Mouse (Mus musculus) spleen, adult 18-20 months (tissue): ENCODE results near the gene Pnisr.

Experiments
- DNase-seq, 2 experiments: peaks; one replicate each; pipeline ENCODE4 v3.0.0; 2022; ENCODE audit warnings: mixed read lengths in 2 of 2

The Pnisr gene

DNA sequence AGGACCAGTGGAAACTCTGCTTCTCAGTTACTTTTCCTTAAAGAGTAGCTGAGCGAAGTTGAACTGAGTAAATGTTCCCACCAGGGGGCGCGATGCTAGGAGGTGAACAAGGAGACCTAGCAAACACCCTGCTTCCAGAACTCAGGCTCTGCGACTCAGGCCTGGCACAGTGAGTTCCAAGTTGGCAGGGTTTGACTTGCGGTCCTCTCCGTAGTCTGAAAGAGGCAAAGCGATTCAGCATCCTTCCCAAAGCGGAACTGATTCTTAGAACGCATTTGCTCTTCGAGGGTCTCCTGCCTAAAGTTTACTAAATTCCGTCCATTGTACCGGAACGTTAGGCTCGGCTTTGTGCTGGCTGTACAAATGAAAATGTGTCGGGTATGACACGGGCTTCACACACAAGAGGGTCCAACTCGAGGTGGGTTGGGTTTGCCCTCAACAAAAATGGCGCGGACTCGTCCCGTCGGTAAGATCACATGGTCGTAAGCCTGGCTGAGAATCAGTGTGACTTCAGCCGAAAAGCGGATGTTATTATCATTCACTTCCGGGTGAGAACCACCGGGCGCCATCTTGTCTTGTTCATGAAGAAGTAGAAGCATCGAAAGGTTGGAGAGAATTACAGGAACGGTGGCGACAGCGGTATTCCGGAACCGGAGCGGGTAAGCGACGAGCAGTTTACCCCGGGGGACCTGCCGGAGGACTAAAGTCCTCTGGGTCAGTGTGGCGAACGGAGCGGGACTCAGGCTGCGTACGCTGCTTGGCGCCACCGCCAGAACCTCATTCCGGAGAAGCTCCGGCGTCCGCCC, at the start of gene Pnisr:
Gene Pnisr (plus strand): TSS at position 103 of the 806 bp plus-strand sequence.
- DNase-seq = peak; percentile 81 to 91

DNA sequence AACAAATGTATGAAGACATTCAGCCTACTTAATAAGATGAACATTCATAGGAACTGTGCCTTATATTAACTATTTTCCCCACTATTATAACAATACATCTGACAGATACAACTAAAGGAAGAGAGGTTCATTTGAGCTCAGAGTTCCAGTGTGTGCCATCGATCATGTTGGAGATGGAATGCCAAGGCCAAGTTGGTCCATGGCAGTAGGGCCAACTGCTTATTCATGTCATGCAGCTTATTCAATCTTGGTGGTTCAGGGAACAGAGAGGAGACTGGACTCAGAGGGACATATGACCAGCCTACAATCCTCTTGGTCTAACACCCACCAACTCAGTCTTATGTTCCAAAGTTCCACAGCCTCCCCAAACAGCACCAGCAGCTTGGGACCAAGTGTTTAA, 46.4 kb upstream of the Pnisr start:
- DNase-seq = no peak

DNA sequence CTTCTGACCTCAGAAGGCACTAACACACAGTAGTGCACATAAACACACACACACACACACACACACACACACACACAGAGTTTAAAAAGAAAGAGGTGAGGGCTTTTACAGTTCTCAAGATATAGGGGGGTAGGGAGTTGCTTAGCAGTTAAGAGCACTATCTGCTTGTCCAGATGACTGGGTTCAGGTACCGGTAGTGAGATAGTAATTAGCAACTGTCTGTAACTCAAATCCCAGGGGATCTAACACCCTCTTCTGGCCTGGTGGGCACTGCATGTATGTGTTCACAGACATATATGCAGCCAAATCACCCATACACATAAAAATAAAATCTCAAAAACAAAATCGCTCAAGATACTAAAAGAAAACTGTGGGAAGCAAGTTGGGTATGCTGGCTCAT, 45.8 kb upstream of the Pnisr start:
- no peak for DNase-seq

DNA sequence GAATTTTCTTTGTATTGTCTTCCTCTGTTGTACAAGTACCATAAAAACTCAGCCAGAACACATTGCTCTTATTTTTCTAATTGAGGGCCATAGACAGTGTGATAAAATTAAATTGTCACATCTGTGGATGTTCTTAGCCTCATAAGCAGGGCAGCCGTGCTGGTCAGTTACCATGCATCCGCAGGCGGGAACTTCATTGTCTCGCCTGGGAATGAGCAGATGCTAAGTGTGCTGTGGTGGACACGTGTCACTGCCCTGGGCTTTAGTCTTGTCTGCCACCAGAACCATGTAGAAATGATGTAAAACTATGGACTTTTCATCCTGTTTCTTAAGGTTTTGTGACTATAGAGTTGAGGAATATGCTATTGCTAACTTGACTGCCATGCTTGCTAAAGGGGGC, 40.2 kb upstream of the Pnisr start:
- no peak for DNase-seq

DNA sequence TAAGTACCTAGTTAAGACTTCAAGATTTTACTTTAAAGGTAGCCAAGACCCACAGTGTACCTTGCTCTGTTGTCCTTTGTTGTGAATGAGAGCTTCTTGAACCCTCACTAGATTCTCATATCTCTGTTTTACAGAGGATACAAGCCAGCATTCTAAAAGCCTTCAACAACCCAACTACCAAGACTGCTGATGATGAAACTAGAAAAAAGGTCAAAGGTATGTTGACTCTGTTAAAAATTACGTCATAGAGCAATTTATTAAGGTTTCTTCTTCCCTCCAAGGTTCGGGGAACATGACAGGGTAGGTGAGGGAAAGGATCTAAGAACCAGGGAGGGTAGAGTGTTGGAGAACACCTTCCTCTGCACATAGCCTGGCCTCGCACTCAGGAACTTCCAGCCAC, 36.8 kb upstream of the Pnisr start:
- no peak for DNase-seq

DNA sequence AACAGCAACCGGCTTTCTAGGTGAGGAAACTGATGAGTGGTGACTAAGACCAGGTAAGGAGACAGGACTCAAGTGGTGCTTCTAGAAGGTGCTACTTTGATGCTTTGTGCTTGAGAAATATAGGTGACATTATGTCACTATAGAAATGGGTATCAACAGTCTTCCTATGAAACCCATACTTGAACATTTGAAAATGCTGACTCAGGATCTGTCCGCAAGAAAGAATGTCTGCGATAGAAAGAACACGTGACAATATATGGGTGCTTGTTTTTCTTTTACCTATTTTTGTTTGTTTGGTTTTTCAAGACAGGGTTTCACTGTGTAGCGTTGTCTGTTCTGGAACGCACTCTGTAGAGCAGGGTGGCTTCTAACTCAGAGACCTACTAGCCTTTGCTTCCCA, 34.7 kb upstream of the Pnisr start:
- no peak for DNase-seq

DNA sequence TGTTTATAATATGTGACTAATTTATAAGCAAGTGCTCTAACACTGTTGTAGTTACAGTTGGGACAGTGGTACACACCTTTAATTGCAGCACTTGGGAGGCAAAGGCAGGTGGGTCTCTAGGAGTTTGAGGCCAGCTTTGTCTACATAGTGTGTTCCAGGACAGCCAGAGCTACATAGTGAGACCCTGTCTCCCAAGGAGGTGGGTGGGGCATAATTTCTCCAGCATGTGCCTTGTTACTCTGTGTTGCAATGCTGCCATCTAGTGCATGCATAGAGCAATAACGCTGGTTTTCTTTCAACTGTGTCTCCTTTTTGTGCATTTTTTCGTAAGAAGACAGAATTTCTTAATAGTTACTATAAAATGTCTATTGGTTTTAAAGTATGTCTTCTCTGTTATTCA, 33.4 kb upstream of the Pnisr start:
- peak in 1 of 2 experiments; percentile 26 for DNase-seq

DNA sequence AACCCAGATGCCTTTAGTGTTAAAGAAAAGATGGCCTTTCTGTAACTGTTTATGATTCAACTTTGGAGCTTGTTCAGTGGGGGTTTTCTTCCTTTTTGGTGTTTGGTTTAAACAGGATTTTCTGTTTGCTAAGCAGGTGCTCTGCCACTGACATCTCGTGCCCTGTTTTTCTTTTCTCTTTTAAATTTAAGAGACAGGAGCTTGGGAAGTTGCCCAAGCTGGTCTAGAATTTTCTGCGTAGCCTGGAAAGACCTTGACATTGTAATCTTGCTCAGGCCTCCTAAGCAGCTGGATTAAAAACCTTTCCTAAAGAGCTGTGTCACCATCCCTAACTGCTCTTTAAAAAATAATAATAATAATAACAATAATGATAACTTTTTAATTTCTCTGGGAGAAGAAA, 20.8 kb upstream of the Pnisr start:
- no peak for DNase-seq

DNA sequence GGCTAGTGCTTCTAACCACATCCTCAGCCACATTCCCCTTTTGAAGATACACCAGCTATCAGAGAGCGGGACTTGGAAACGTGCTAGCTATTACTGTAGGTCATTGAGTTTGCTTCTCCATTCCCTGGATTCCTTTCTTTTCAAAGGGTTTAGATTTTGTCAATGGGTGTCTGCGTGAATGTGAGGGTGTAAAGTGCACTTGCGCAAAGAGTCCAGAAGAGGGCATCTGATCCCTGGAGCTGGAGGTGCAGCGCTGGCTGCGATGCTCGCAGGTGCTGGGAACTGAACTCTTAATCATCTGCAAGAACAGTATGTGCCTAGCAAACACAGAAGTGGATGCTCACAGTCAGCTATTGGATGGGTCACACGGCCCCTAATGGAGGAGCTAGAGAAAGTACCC, 14.5 kb upstream of the Pnisr start:
- no peak for DNase-seq

DNA sequence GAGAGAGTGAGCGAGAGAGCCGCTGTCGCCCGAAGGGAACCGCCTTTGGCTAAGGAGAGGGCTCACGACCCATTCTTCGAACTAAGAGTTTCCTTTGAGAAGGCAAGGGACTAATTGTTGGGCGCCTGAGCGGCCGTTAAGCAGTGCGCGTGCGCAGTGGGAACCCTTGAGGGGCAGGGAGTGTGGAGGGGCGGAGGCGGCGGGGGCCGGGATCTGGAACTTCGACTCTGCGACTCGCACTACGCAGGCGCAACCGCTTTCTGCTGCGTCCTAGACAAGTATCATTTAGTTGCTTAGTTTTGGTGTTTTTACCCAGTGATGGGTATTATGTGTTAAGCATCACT, 876 bp downstream of the Pnisr start:
- DNase-seq = peak; percentile 80 to 87

DNA sequence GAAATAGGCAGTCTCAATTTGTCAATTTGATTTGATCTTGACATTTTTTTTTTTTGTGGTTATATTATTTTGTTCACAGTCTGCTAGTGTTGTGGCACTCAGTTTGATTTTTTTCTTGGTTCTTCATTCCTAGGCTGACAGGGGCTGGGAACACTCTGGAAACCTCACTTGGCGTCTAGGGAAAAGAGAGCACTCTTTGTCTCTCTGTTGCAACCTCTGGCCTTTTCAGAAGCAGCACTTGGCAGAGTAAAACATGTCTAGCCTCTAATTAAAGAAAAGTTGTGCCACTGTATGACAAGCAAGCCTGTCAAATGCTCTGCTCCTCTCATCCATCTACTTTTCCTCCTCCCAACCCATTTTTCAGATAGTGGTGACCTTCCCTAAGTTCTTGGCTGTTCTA, 10.1 kb downstream of the Pnisr start:
- DNase-seq = no peak

DNA sequence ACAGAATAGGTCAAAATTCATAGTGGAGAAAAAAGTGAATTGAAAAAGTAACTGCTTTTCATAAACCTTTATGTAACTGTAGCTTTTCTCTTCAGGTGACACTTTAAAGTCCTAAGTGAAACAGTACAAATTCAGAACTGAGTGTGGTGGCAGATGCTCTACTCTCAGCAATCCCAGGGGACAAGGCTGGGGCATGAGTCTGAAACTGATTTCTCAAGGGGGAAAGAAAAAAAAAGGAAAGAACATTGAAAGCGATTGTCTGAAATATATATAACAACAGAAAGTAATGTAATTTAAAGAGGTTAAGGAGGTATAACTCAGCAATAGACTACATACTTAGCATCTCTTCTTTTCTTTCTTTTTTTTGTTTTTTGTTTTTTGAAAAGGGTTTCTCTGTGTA, 17.8 kb downstream of the Pnisr start:
- no peak for DNase-seq

DNA sequence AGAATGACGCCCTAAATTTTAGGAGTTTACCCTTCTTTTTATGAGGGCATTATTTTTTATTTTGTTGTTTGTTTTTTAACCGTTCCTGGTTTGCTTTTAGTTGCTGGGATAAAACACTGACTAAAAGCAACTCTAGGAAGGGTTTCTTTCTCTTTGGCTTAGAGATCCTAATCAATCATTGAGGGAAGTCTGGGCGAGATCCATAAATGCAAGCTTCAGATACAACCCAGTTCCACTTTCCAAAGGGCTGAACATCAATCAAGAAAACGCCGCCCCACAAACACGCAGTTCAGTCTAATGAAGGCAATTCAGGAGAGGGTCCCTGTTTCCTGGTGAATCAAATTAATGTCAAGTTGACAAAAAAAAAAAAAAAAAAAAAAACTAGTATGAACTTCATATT, 31.4 kb downstream of the Pnisr start:
- DNase-seq = no peak

DNA sequence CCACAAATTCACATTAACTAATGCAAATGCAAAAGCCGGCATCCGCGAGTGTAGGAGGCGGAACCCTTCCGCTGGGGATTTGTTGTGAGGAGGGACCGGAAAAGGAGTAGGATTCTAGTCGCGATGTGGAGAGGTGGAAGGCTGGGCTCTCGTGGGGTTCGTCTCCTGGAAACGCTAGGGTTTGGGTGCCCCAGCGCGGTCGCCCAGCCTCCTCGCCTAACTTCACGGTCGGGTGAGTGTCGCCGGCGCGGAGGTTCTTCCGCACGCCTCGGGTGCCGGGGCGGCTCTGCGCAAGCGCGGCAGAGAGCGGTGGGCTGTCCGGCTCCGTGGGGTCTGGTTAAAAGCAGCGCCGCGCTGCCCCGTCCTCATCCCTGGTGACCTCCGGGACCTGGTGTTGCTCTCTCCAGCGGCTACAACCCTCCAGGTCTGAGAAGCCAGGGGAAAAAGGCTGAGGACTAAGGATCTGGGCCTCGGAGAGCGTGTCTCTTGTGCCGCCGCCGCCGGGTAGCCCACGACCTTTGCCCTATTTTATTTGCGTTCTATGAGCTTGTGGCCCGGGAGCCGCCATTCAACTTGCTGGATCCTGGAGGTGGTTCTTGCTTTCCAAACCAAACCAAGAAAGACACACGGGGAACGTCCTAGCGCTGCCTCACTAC, 32.3 kb downstream of the Pnisr start, which contains the start of gene Coq3:
Gene Coq3 (plus strand): TSS at position 109 of the 656 bp plus-strand sequence.
- DNase-seq = peak; percentile 77 to 85

DNA sequence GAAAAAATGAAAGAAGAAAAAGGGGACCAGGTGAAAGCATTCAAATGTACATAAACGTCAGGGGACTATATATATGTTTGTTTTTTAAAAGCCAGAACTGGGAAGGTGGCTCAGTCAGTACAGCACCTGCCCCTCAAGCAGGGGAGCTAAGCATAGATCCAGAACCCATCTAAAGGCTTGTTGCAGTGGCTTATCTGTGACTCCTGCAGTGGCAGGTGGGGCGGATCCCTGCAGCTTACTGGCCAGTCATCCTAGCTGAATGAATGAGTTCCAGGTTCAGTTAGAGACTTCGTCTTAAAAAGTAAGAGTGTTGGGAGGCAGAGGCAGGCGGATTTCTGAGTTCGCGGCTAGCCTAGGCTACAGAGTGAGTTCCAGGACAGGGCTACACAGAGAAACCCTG, 35.4 kb downstream of the Pnisr start:
- no peak for DNase-seq

DNA sequence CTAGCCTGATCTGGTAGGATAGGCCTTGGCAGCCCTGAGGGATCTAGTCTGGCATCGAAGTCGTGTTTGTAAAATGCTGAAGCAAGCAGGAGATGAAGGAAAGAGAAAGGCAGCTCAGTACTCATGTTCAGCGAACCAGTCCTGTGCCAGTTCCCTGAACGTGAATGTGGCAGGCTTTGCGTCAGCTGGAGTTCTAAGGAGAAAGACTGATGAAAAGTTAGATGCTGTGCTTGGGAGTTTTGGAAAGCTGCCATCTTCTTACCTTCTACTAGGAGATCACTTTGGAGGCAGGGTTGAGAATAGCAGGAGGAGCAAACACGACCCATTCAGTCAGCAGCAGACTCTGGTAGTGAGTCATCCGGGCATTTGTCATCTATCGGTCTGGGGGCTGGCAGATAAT, 38.4 kb downstream of the Pnisr start:
- DNase-seq = no peak
